Mouse (Mus musculus): Measurements from ENCODE around the gene Wee2. TPM values are rescaled to one million over a fixed set of nuclear protein-coding genes. Genes with fewer than 3 reads are reported as not detected.

Wee2 gene
- total and polyA plus RNA-seq, 3 experiments = not detected

- peak; percentile 50 for TF ChIP-seq SMC3 (IDR thresholded peaks at IDR 0.05; ENCODE audit: low read depth, low read length)
- TF ChIP-seq RAD21 (IDR thresholded peaks at IDR 0.05; ENCODE audit: low read depth, low read length) = peak; percentile 58
- TF ChIP-seq ELF1 (IDR thresholded peaks at IDR 0.05; ENCODE audit: low read depth, low read length) = no peak
- no peak for TF ChIP-seq MAZ (IDR thresholded peaks at IDR 0.05; ENCODE audit: low read depth, low read length)
- no peak for TF ChIP-seq NRF1 (IDR thresholded peaks at IDR 0.05; ENCODE audit: insufficient read depth, low read depth, low read length, poor library complexity, severe bottlenecking)
- peak; percentile 47 to 71 (median 51); a peak in 5 of 6 replicates for TF ChIP-seq CTCF (IDR thresholded peaks at IDR 0.05 in 2 of 3, conservative IDR thresholded peaks at IDR 0.05 in 1 of 3; ENCODE audit: control insufficient read depth in 1 of 3, insufficient read depth in 1 of 3, low read depth in 2 of 3, low read length in 3 of 3, poor library complexity in 1 of 3, severe bottlenecking in 1 of 3)
- TF ChIP-seq UBTF (IDR thresholded peaks at IDR 0.05; ENCODE audit: borderline replicate concordance, insufficient read depth, low read depth, low read length) = no peak
- TF ChIP-seq CHD2 (IDR thresholded peaks at IDR 0.05; ENCODE audit: low read length) = no peak
- Histone ChIP-seq H3K36me3 (ENCODE audit: control insufficient read depth in 1 of 2, insufficient read depth in 2 of 2, low read length in 2 of 2) (peaks cover 0 to 9% of the 10 kb centered on the region in 2 experiments), H3K4me3 (ENCODE audit: control insufficient read depth in 1 of 2, insufficient read depth in 1 of 2, low read depth in 2 of 2, low read length in 2 of 2) (no peak overlapping the region), H3K9me3 (replicated peaks; ENCODE audit: insufficient read depth, low read length) (no peaks in the 10 kb centered on the region), H3K4me1 (ENCODE audit: control insufficient read depth in 1 of 2, insufficient read depth in 2 of 2, low read length in 2 of 2) (peaks cover 3 to 6% of the 10 kb centered on the region in 2 experiments), H3K27me3 (ENCODE audit: control insufficient read depth in 1 of 2, insufficient read depth in 2 of 2, low read length in 2 of 2) (no peaks in the 10 kb centered on the region), H3K9ac (ENCODE audit: control insufficient read depth, low read depth, low read length, poor library complexity, severe bottlenecking) (no peak overlapping the region), H3K27ac (ENCODE audit: control insufficient read depth, low read depth, low read length) (no peak overlapping the region), H3K79me2 (ENCODE audit: control insufficient read depth, insufficient read depth, low read length, poor library complexity) (no peaks in the 10 kb centered on the region)
- peak; percentile 64 for DNase-seq (ENCODE audit: low read depth, low spot score)
Measured at GRCm38 (mm10) chr6:40393213-40393612, 45.7 kb upstream of the Wee2 start.

- Histone ChIP-seq H3K9ac (ENCODE audit: control insufficient read depth, low read depth, low read length, poor library complexity, severe bottlenecking) (no peak overlapping the region), H3K4me1 (ENCODE audit: control insufficient read depth in 1 of 2, insufficient read depth in 2 of 2, low read length in 2 of 2) (no peaks in the 10 kb centered on the region), H3K9me3 (replicated peaks; ENCODE audit: insufficient read depth, low read length) (no peaks in the 10 kb centered on the region), H3K27me3 (ENCODE audit: control insufficient read depth in 1 of 2, insufficient read depth in 2 of 2, low read length in 2 of 2) (no peaks in the 10 kb centered on the region), H3K4me3 (ENCODE audit: control insufficient read depth in 1 of 2, insufficient read depth in 1 of 2, low read depth in 2 of 2, low read length in 2 of 2) (no peak overlapping the region), H3K36me3 (ENCODE audit: control insufficient read depth in 1 of 2, insufficient read depth in 2 of 2, low read length in 2 of 2) (peaks cover 0 to 7% of the 10 kb centered on the region in 2 experiments; a peak in 2 of 4 replicates), H3K79me2 (ENCODE audit: control insufficient read depth, insufficient read depth, low read length, poor library complexity) (no peaks in the 10 kb centered on the region), H3K27ac (ENCODE audit: control insufficient read depth, low read depth, low read length) (no peak overlapping the region)
- no peak for DNase-seq (ENCODE audit: low read depth, low spot score)
- TF ChIP-seq UBTF (IDR thresholded peaks at IDR 0.05; ENCODE audit: borderline replicate concordance, insufficient read depth, low read depth, low read length) = no peak
- no peak for TF ChIP-seq MXI1 (IDR thresholded peaks at IDR 0.05; ENCODE audit: low read depth, low read length)
- TF ChIP-seq NRF1 (IDR thresholded peaks at IDR 0.05; ENCODE audit: insufficient read depth, low read depth, low read length, poor library complexity, severe bottlenecking) = no peak
- TF ChIP-seq MYC (IDR thresholded peaks at IDR 0.05; ENCODE audit: low read depth, low read length) = no peak
- no peak for TF ChIP-seq TCF12 (IDR thresholded peaks at IDR 0.05; ENCODE audit: low read depth, low read length)
- TF ChIP-seq RAD21 (IDR thresholded peaks at IDR 0.05; ENCODE audit: low read depth, low read length) = no peak
- TF ChIP-seq ZNF384 (IDR thresholded peaks at IDR 0.05; ENCODE audit: low read depth, low read length) = no peak
- TF ChIP-seq HCFC1 (IDR thresholded peaks at IDR 0.05; ENCODE audit: low read depth, low read length) = no peak
Measured at GRCm38 (mm10) chr6:40402031-40402430, 36.9 kb upstream of the Wee2 start.
